8 mouse cellular contexts compared by ENCODE assay signal in genomic region chr11:90417921-90418320, GRCm38 (mm10). TPM values are rescaled to one million over a fixed set of nuclear protein-coding genes. Genes with fewer than 3 reads are reported as not detected.
DNase-seq lines count a peak whose midpoint lies in the region; ATAC-seq and TF ChIP-seq lines count a peak whose summit lies in the region.

No protein-coding gene starts in this region.

- peak; percentile 49 for TF ChIP-seq POLR2A in small intestine, adult 2 months (IDR thresholded peaks at IDR 0.05; ENCODE audit: low read depth, low read length)

- H3K27me3 ChIP-seq in intestine, postnatal 0 days (replicated peaks; ENCODE audit: control insufficient read depth, insufficient read depth, low read length): 0 out of 2 replicates have a peak, but pooled peaks cover 11% of the 10 kb centered on the region
- peaks cover 15% of the 10 kb centered on the region for H3K27me3 ChIP-seq in midbrain, embryonic 11.5 days (ENCODE audit: control insufficient read depth, insufficient read depth, low read length)
- peaks cover 5% of the 10 kb centered on the region; the same call in 1 of the 2 replicates for H3K27me3 ChIP-seq in small intestine, adult 2 months (ENCODE audit: control insufficient read depth, insufficient read depth, low read length)

- no peak overlapping the region for H3K27ac ChIP-seq in intestine, postnatal 0 days (ENCODE audit: low read depth, low read length)
- no peak overlapping the region for H3K27ac ChIP-seq in midbrain, embryonic 11.5 days (ENCODE audit: low read depth, low read length)
- peak overlapping the region; percentile 51; the same call in 1 of the 2 replicates for H3K27ac ChIP-seq in small intestine, adult 2 months (ENCODE audit: insufficient read depth, low read depth, low read length)

- peak; percentile 88 for ATAC-seq in granulocyte monocyte progenitor cell, adult 5-6 weeks (replicated peaks; ENCODE audit: poor library complexity, severe bottlenecking)
- ATAC-seq in intestine, postnatal 0 days: peak; percentile 98
- peak; percentile 99 for ATAC-seq in midbrain, embryonic 11.5 days (ENCODE audit: low FRiP score)
- no peak for ATAC-seq in erythroblast, adult 5-6 weeks (replicated peaks; ENCODE audit: low FRiP score, poor library complexity, severe bottlenecking)

- no peaks in the 10 kb centered on the region for H3K4me1 ChIP-seq in intestine, postnatal 0 days (replicated peaks; ENCODE audit: control insufficient read depth, insufficient read depth, low read length)
- H3K4me1 ChIP-seq in midbrain, embryonic 11.5 days (ENCODE audit: control insufficient read depth, insufficient read depth, low read length): no peaks in the 10 kb centered on the region
- no peaks in the 10 kb centered on the region; the same call in 1 of the 2 replicates for H3K4me1 ChIP-seq in small intestine, adult 2 months (ENCODE audit: control insufficient read depth, insufficient read depth, insufficient read length, low read length)

- H3K36me3 ChIP-seq in intestine, postnatal 0 days (ENCODE audit: control insufficient read depth, insufficient read depth): no peaks in the 10 kb centered on the region
- no peaks in the 10 kb centered on the region for H3K36me3 ChIP-seq in midbrain, embryonic 11.5 days (ENCODE audit: control insufficient read depth, insufficient read depth, low read length)
- no peaks in the 10 kb centered on the region for H3K36me3 ChIP-seq in small intestine, adult 2 months (ENCODE audit: control insufficient read depth, insufficient read depth, low read length)

- H3K9ac ChIP-seq in intestine, postnatal 0 days (ENCODE audit: low read depth, low read length): no peak overlapping the region
- H3K9ac ChIP-seq in midbrain, embryonic 11.5 days (ENCODE audit: low read length): no peak overlapping the region

- DNase-seq in adrenal gland, adult 8-10 months: peak; percentile 97
- DNase-seq in embryo, embryonic 9.5 days (ENCODE audit: extremely low spot score): peak; percentile 92
- peak; percentile 99 for DNase-seq in left cerebral cortex, postnatal 36 days (ENCODE audit: low spot score in 2 of 2)
- DNase-seq in midbrain, embryonic 11.5 days (ENCODE audit: low spot score, missing footprints): peak; percentile 99

- H3K4me2 ChIP-seq in intestine, postnatal 0 days (replicated peaks; ENCODE audit: low read depth): peak overlapping the region; percentile 58
- peak overlapping the region; percentile 43 for H3K4me2 ChIP-seq in midbrain, embryonic 11.5 days

- WGBS in intestine, postnatal 0 days: under 1% methylated on average over 42 of the region's 42 CpGs
- WGBS in midbrain, embryonic 11.5 days: 1% methylated on average over 40 of the region's 42 CpGs
- WGBS in small intestine, adult 2 months: 1% methylated on average over 42 of the region's 42 CpGs

- intact Hi-C loops in left cerebral cortex, postnatal 36 days (cut with DNase I): loop anchor here (1.0 to 10.0 kb wide), 3 partner anchors 28 to 127 kb away; partner anchors contain the start of gene Hlf

- peak overlapping the region; percentile 23 for H3K4me3 ChIP-seq in intestine, postnatal 0 days (ENCODE audit: low read depth, low read length)
- peak overlapping the region; percentile 15; the same call in 1 of the 2 replicates for H3K4me3 ChIP-seq in midbrain, embryonic 11.5 days (ENCODE audit: low read depth, low read length)
- peak overlapping the region; percentile 59 for H3K4me3 ChIP-seq in small intestine, adult 2 months (ENCODE audit: low read depth, low read length)

- H3K9me3 ChIP-seq in intestine, postnatal 0 days (ENCODE audit: control insufficient read depth): no peaks in the 10 kb centered on the region
- H3K9me3 ChIP-seq in midbrain, embryonic 11.5 days (ENCODE audit: control insufficient read depth, low read length): no peaks in the 10 kb centered on the region

- TF ChIP-seq CTCF in intestine, postnatal 0 days (IDR thresholded peaks at IDR 0.05; ENCODE audit: low read depth): peak; percentile 17; the same call in 1 of the 2 replicates
- no peak for TF ChIP-seq CTCF in small intestine, adult 2 months (IDR thresholded peaks at IDR 0.05; ENCODE audit: extremely low read depth, insufficient read length, insufficient replicate concordance, low read depth, low read length)

RNA-seq across cellular contexts. Expression of gene Hlf, which starts 27.2 kb away (rescaled TPM):
- total RNA-seq in adrenal gland, adult 8-10 months (2022): 10 to 100 TPM; 15.5 to 22.7 (median 18.1) TPM
- total RNA-seq in granulocyte monocyte progenitor cell, adult 5-6 weeks (2014; fragmentation: Nextera tagmentation): 10.2 and 11.0 TPM in 2 replicates
- 2.3 and 2.5 TPM in 2 replicates for total RNA-seq in granulocyte monocyte progenitor cell, adult 5-6 weeks (2017)
- polyA plus RNA-seq in intestine, postnatal 0 days (2015; fragmentation: Nextera tagmentation; extraction: Ambion mirVana): 0.81 and 1.0 TPM in 2 replicates
- total RNA-seq in left cerebral cortex, postnatal 36 days (2021): 100 to 1,000 TPM; 134 to 138 TPM
- 2.0 and 2.2 TPM in 2 replicates for polyA plus RNA-seq in midbrain, embryonic 11.5 days (2014; fragmentation: Nextera tagmentation; extraction: Ambion mirVana)
- polyA plus RNA-seq in small intestine, adult 2 months (2012; rRNA removed): 0.41 and 1.8 TPM in 2 replicates
- 6.5 and 7.3 TPM in 2 replicates for total RNA-seq in erythroblast, adult 5-6 weeks (2015; ENCODE audit: low replicate concordance)
- total RNA-seq in erythroblast, adult 5-6 weeks (2017; ENCODE audit: low replicate concordance): 2.4 and 2.9 TPM in 2 replicates

Comparison
In these comparisons a context has a peak if more than half of its experiments do, and no peak if none do; other contexts are left out.
1. RNA of gene Hlf, which starts 27.2 kb away (total RNA-seq): 134 to 138 TPM in left cerebral cortex, postnatal 36 days; 15.5 to 22.7 TPM in adrenal gland, adult 8-10 months, 2.3 to 11.0 TPM in granulocyte monocyte progenitor cell, adult 5-6 weeks and 2.4 to 7.3 TPM in erythroblast, adult 5-6 weeks; every median in the first group is over 4 times any median in the second.
2. Peak in every context shown above with its lines, with median percentiles within 50 percentile points of each other: DNase-seq and H3K4me3 ChIP-seq.